Mouse (Mus musculus): Measurements from ENCODE around the gene Atf3. TPM values are rescaled to one million over a fixed set of nuclear protein-coding genes. Genes with fewer than 3 reads are reported as not detected.
A peak's percentile ranks its signal among the peaks of the same experiment; 100 is the strongest.

Gene Atf3
- polyA plus RNA-seq, 1 experiment from 2014 or later: 8.0 TPM

- Histone ChIP-seq H3K36me3 (no peaks in the 10 kb centered on the region), H3K4me3 (no peak overlapping the region), H3K27ac (no peak overlapping the region), H3K4me1 (peaks cover 3% of the 10 kb centered on the region; the same call in 1 of the 2 replicates), H3K9me3 (0 out of 2 replicates have a peak, but pooled peaks cover 3% of the 10 kb centered on the region), H3K27me3 (ENCODE audit: insufficient read depth, poor library complexity, severe bottlenecking) (0 out of 2 replicates have a peak, but pooled peaks cover 9% of the 10 kb centered on the region)
- WGBS: 73% methylated on average over 11 of the region's 11 CpGs
- no peak for DNase-seq (ENCODE audit: low spot score)
Observed at GRCm38 (mm10) chr1:191202208-191202952, 15.5 kb downstream of the Atf3 start.

GRCm38 (mm10) chr1:191200816-191201602 lies 16.8 kb downstream of the Atf3 start:
- Histone ChIP-seq H3K9me3 (0 out of 2 replicates have a peak, but pooled peaks cover 3% of the 10 kb centered on the region), H3K4me3 (no peak overlapping the region), H3K36me3 (no peaks in the 10 kb centered on the region), H3K27me3 (ENCODE audit: insufficient read depth, poor library complexity, severe bottlenecking) (0 out of 2 replicates have a peak, but pooled peaks cover 9% of the 10 kb centered on the region), H3K27ac (no peak overlapping the region), H3K4me1 (peaks cover 3% of the 10 kb centered on the region; the same call in 1 of the 2 replicates)
- peak; percentile 54 for DNase-seq (ENCODE audit: low spot score)
- WGBS: 84% methylated on average over 9 of the region's 9 CpGs

DNA sequence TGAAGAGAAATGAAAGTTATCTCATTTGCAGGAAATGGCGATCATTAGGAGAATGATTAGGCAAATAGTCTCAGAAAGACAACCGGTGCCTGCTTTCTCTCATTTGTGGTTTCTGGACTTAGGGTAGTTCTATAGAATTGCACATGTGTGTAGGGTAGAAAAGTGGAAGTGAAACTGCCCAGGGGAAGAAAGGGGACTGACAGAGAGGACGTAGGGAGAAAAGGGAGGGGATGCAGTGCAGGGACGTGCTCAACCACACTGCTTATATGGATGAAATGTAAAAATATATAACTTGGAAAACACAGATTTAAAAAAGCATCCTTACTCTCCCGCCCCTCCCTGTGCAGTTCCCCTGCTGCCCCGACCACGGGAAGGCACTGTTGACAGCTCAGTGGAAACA lies 19.9 kb downstream of the Atf3 start:
- Histone ChIP-seq H3K4me3 (no peak overlapping the region), H3K9me3 (0 out of 2 replicates have a peak, but pooled peaks cover 3% of the 10 kb centered on the region), H3K27me3 (ENCODE audit: insufficient read depth, poor library complexity, severe bottlenecking) (peaks cover 5% of the 10 kb centered on the region; the same call in 1 of the 2 replicates), H3K27ac (no peak overlapping the region), H3K36me3 (no peaks in the 10 kb centered on the region), H3K4me1 (no peaks in the 10 kb centered on the region)
- WGBS: 58% methylated on average over 7 of the region's 7 CpGs
- DNase-seq (ENCODE audit: low spot score): no peak

GRCm38 (mm10) chr1:191196016-191196415 lies 21.8 kb downstream of the Atf3 start:
- peak; percentile 60 for DNase-seq (ENCODE audit: low spot score)
- Histone ChIP-seq H3K4me1 (no peaks in the 10 kb centered on the region), H3K4me3 (no peak overlapping the region), H3K27me3 (ENCODE audit: insufficient read depth, poor library complexity, severe bottlenecking) (peaks cover 19% of the 10 kb centered on the region), H3K27ac (no peak overlapping the region), H3K9me3 (0 out of 2 replicates have a peak, but pooled peaks cover 3% of the 10 kb centered on the region), H3K36me3 (no peaks in the 10 kb centered on the region)
- 84% methylated on average over 6 of the region's 6 CpGs for WGBS

DNA sequence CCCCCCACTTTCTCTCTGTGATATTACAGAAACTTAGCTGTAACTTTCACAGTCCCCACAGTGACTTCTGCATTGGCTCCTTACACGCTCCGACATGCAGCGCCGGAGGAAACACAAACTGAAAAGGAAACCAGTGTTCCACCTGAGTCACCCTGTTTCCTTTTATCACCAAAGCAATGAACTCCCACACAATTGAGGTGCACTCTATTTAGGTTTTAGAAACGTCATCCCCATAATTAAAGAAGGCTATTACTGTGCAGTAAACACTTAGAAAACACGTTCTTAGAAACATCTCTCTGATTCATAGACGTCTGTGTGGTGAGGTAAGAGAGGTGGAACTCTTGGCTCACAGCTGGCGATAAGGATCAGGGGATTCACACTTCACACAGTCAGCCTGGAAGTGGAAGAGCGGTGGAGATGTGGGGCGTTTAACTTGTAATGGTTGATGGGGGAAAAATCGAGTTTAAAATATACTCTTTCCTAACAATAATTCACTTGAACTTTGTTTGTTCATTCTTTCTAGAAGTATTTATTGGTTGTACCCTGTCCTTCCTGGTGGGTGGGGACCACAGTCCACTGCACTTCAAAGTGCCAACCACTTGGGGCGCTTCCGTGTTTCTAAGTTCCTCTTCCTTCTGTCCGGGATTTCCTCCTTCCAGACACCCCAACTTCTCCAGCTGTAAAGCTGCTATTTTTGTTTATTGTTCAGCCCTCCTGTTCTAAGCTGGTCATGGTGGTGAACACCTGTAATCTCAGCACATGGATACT lies 24.0 kb downstream of the Atf3 start:
- no peaks in the 10 kb centered on the region for H3K36me3 ChIP-seq
- peaks cover 6% of the 10 kb centered on the region; the same call in 1 of the 2 replicates for H3K4me1 ChIP-seq
- WGBS: 40% methylated on average over 14 of the region's 14 CpGs
- H3K27me3 ChIP-seq (ENCODE audit: insufficient read depth, poor library complexity, severe bottlenecking): peaks cover 33% of the 10 kb centered on the region
- DNase-seq (ENCODE audit: low spot score): peak; percentile 73
- no peaks in the 10 kb centered on the region for H3K9me3 ChIP-seq
- no peak overlapping the region for H3K4me3 ChIP-seq
- H3K27ac ChIP-seq: no peak overlapping the region

DNA sequence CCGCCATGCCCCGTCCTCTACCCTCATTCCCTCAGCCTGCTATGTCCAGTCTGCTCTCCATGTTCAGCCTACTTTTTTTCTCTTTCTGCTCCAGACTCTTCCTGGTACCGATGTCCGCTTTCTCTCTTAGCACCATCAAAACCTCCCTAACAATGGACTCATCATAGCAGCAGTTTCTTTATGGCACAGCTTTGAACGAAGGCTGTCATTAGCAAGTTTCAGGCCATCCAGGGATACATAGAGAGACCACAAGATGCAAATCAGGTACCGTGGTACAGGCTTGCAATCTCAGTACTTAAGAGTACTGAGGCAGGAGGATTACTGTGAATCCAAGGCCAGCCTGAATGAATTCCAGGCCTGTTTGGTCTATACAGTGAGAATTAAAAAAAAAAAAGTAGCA lies 25.1 kb downstream of the Atf3 start:
- Histone ChIP-seq H3K27ac (no peak overlapping the region), H3K36me3 (no peaks in the 10 kb centered on the region), H3K4me3 (no peak overlapping the region), H3K9me3 (no peaks in the 10 kb centered on the region), H3K4me1 (peaks cover 6% of the 10 kb centered on the region; the same call in 1 of the 2 replicates), H3K27me3 (ENCODE audit: insufficient read depth, poor library complexity, severe bottlenecking) (peaks cover 43% of the 10 kb centered on the region)
- WGBS: 82% methylated on average over 6 of the region's 6 CpGs
- DNase-seq (ENCODE audit: low spot score): no peak

DNA sequence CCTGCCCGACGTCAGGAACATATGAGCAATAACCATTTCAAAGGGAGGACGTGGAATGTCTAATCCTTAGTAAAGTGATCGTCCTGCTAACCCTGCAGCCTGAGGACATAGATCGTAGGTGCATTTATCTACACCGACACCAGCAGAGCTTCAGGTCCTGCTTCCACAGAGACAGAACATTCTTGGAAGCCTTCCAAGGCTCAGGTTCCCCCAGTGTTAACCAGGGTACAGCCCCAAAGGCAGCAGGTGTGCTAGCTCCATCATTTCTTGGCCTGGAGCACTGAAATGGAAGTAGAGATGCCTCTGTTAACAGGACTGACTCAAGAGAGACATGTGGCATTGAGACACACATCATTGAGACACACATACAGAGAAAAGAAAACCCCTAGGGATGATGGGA lies 25.6 kb downstream of the Atf3 start:
- H3K4me3 ChIP-seq: no peak overlapping the region
- peaks cover 6% of the 10 kb centered on the region; the same call in 1 of the 2 replicates for H3K4me1 ChIP-seq
- H3K36me3 ChIP-seq: no peaks in the 10 kb centered on the region
- no peak overlapping the region for H3K27ac ChIP-seq
- no peaks in the 10 kb centered on the region for H3K9me3 ChIP-seq
- H3K27me3 ChIP-seq (ENCODE audit: insufficient read depth, poor library complexity, severe bottlenecking): peaks cover 47% of the 10 kb centered on the region
- DNase-seq (ENCODE audit: low spot score): peak; percentile 60
- 76% methylated on average over 6 of the region's 6 CpGs for WGBS

DNA sequence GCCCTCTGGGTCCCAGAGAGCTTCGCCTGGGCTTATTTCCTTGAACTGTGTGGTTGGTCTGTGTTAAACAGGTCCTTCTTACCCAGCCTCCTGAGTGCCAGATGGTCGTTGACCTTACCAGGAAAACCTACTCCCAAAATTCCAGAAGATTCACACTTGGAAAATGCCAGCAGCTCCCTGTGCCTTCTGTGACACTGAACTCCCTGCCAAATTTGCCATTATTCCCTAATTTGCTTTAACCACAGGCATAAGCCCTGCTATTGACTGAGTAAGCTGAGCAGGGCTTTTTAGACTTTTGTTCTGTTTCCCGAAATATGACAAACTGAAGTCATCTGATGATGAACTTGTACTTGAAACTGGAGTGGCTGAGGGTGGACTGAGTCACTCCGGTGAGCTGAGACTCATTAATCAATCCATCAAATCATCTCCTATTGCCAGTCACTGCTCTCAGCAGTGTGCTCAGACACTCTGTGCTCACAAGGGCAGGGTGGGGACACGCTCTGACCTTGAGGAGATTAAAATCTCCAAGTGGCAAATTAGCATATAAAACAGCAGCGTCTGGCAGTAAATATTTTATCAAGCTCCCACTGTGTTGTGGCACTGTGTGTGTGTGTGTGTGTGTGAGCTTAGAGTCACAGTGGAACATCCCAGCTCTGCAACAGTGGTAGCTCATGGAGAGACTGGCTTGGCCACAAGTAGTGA lies 28.0 kb downstream of the Atf3 start:
- 40% methylated on average over 6 of the region's 6 CpGs for WGBS
- Histone ChIP-seq H3K27me3 (ENCODE audit: insufficient read depth, poor library complexity, severe bottlenecking) (peaks cover 62% of the 10 kb centered on the region), H3K27ac (no peak overlapping the region)

GRCm38 (mm10) chr1:191186386-191186770 lies 31.5 kb downstream of the Atf3 start:
- peak overlapping the region; percentile 75 for H3K4me3 ChIP-seq
- H3K27ac ChIP-seq: peak overlapping the region; percentile 62; the same call in 1 of the 2 replicates
- 1% methylated on average over 7 of the region's 7 CpGs for WGBS
- H3K36me3 ChIP-seq: no peaks in the 10 kb centered on the region
- H3K27me3 ChIP-seq (ENCODE audit: insufficient read depth, poor library complexity, severe bottlenecking): peaks cover 57% of the 10 kb centered on the region
- peaks cover 45% of the 10 kb centered on the region for H3K4me1 ChIP-seq
- no peaks in the 10 kb centered on the region for H3K9me3 ChIP-seq
- no peak for DNase-seq (ENCODE audit: low spot score)

More for the DNA sequence above, 28.0 kb downstream of the Atf3 start:
- H3K4me1 ChIP-seq: peaks cover 30% of the 10 kb centered on the region
- H3K9me3 ChIP-seq: no peaks in the 10 kb centered on the region
- no peak overlapping the region for H3K4me3 ChIP-seq
- no peak for DNase-seq (ENCODE audit: low spot score)
- no peaks in the 10 kb centered on the region for H3K36me3 ChIP-seq

- Histone ChIP-seq H3K4me1 (peaks cover 49% of the 10 kb centered on the region), H3K27ac (peak overlapping the region; percentile 82; the same call in 1 of the 2 replicates), H3K36me3 (no peaks in the 10 kb centered on the region), H3K9me3 (no peaks in the 10 kb centered on the region), H3K4me3 (peak overlapping the region; percentile 75), H3K27me3 (ENCODE audit: insufficient read depth, poor library complexity, severe bottlenecking) (peaks cover 56% of the 10 kb centered on the region)
- no peak for DNase-seq (ENCODE audit: low spot score)
- WGBS: under 1% methylated on average over 16 of the region's 16 CpGs
Observed at GRCm38 (mm10) chr1:191185761-191186385, 32.0 kb downstream of the Atf3 start.

- DNase-seq (ENCODE audit: low spot score): no peak
- WGBS: 1% methylated on average over 22 of the region's 22 CpGs
- no peaks in the 10 kb centered on the region for H3K36me3 ChIP-seq
- peaks cover 51% of the 10 kb centered on the region for H3K4me1 ChIP-seq
- no peaks in the 10 kb centered on the region for H3K9me3 ChIP-seq
- H3K4me3 ChIP-seq: peak overlapping the region; percentile 75
- peaks cover 51% of the 10 kb centered on the region for H3K27me3 ChIP-seq (ENCODE audit: insufficient read depth, poor library complexity, severe bottlenecking)
- H3K27ac ChIP-seq: peak overlapping the region; percentile 82
Observed at GRCm38 (mm10) chr1:191184841-191185251, 33.0 kb downstream of the Atf3 start.
